Mouse (Mus musculus) forebrain, postnatal 0 days (tissue): ENCODE data around the gene 4933427D14Rik. TPM values are rescaled to one million over a fixed set of nuclear protein-coding genes. Genes with fewer than 3 reads are reported as not detected.

Experiments used
- ATAC-seq: fragments of 200-750 bp; cut with Nextera tagmentation; 2 replicates; pipeline ENCODE4 v1.8.0; 2017; ENCODE audit warnings: mild to moderate bottlenecking, moderate library complexity
- DNase-seq: peaks from one replicate; pipeline ENCODE4 v3.0.0-alpha.2; 2015
- H3K27ac ChIP-seq: fragments of 300-500 bp; sonication (generic); 2 replicates; pipeline ENCODE4 v1.5.1; 2014; ENCODE audit warnings: low read depth, mild to moderate bottlenecking, antibody characterized with exemption, low read length, moderate library complexity, mixed read lengths
- H3K27me3 ChIP-seq: fragments of 300-500 bp; sonication (generic); 2 replicates; pipeline ENCODE4 v1.6.1; 2014; ENCODE audit warnings: mild to moderate bottlenecking, low read length, mixed read lengths; ENCODE audit not compliant: insufficient read depth
- H3K36me3 ChIP-seq: fragments of 300-500 bp; sonication (generic); 2 replicates; pipeline ENCODE4 v1.6.1; 2014; ENCODE audit warnings: mild to moderate bottlenecking, moderate library complexity; ENCODE audit not compliant: insufficient read depth
- H3K4me1 ChIP-seq: fragments of 300-500 bp; sonication (generic); 2 replicates; pipeline ENCODE4 v1.6.1; 2014; ENCODE audit warnings: antibody characterized with exemption; ENCODE audit not compliant: insufficient read depth
- H3K4me2 ChIP-seq: fragments of 300-500 bp; sonication (generic); 2 replicates; pipeline ENCODE4 v1.6.1; 2014; ENCODE audit warnings: low read depth, mild to moderate bottlenecking, moderate library complexity
- H3K4me3 ChIP-seq: fragments of 300-500 bp; sonication (generic); 2 replicates; pipeline ENCODE4 v1.5.1; 2014; ENCODE audit warnings: low read depth, low read length, mixed read lengths
- H3K9ac ChIP-seq: fragments of 300-500 bp; sonication (generic); 2 replicates; pipeline ENCODE4 v1.6.1; 2014; ENCODE audit warnings: mild to moderate bottlenecking
- H3K9me3 ChIP-seq: fragments of 300-500 bp; sonication (generic); 2 replicates; pipeline ENCODE4 v1.6.1; 2016; ENCODE audit warnings: low read length
- CTCF ChIP-seq: sonication (generic); IDR thresholded peaks from 2 replicates; pipeline ENCODE4 v1.5.1; 2016; ENCODE audit warnings: antibody characterized with exemption, control low read depth, low read depth
- WGBS: fragments of 180-500 bp; shearing (Covaris S2); extraction: QIAGEN DNeasy Blood & Tissue Kit; methylation state at CpG from one replicate; pipeline ENCODE4 v1.1.7; 2014; 5-methylcytosine and 5-hydroxymethylcytosine counted together
- polyA plus RNA-seq: library from polyadenylated mRNA; unstranded; fragments of >200 nt; fragmentation: Nextera tagmentation; extraction: Ambion mirVana; gene quantifications from 2 replicates; pipeline ENCODE4 v1.2.1, GENCODE M21; 2015
- total RNA-seq: library from RNA; depleted of rRNA; stranded (reverse); fragments of >200 nt; gene quantifications from 2 replicates; pipeline ENCODE4 v1.2.3, GENCODE M21; 2014

4933427D14Rik gene
- total and polyA plus RNA-seq, 2 experiments from 2014 or later: 11.1 to 23.2 TPM

DNA sequence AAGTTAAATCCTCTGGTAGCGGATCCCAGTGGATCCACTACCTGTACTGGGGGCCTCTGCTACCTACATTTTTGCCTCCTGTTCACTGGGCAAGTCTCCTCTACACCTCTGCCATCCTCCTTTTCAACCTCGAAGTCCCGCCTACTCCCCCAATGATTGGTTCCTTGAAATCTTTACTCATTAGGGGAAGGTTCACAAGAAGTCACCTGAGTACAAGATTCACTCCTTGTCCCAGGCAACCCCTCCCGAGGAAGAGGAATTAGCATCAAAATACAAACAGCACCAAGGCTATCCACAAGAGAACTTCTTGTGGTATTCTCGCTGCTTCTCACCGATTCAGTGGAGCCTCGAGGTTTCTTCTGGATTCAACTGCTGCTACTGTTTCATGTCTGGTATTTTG is 24.8 kb upstream of the 4933427D14Rik start:
- no peaks in the 10 kb centered on the region for H3K4me1 ChIP-seq
- no peak for TF ChIP-seq CTCF
- H3K9ac ChIP-seq: no peak overlapping the region
- no peak for DNase-seq
- no peaks in the 10 kb centered on the region for H3K27me3 ChIP-seq
- 85% methylated on average over 7 of the region's 7 CpGs for WGBS
- no peak overlapping the region for H3K27ac ChIP-seq
- no peaks in the 10 kb centered on the region for H3K36me3 ChIP-seq
- H3K4me2 ChIP-seq: no peak overlapping the region
- no peak for ATAC-seq
- H3K4me3 ChIP-seq: no peak overlapping the region
- H3K9me3 ChIP-seq: no peaks in the 10 kb centered on the region

- Histone ChIP-seq H3K9ac (no peak overlapping the region), H3K36me3 (no peaks in the 10 kb centered on the region), H3K27ac (no peak overlapping the region), H3K4me3 (no peak overlapping the region), H3K9me3 (no peaks in the 10 kb centered on the region), H3K4me2 (no peak overlapping the region), H3K4me1 (no peaks in the 10 kb centered on the region), H3K27me3 (no peaks in the 10 kb centered on the region)
- no peak for ATAC-seq
- 96% methylated on average over 4 of the region's 4 CpGs for WGBS
- no peak for DNase-seq
- TF ChIP-seq CTCF: no peak
Measured at GRCm38 (mm10) chr11:72228513-72228912, 21.3 kb upstream of the 4933427D14Rik start.

DNA sequence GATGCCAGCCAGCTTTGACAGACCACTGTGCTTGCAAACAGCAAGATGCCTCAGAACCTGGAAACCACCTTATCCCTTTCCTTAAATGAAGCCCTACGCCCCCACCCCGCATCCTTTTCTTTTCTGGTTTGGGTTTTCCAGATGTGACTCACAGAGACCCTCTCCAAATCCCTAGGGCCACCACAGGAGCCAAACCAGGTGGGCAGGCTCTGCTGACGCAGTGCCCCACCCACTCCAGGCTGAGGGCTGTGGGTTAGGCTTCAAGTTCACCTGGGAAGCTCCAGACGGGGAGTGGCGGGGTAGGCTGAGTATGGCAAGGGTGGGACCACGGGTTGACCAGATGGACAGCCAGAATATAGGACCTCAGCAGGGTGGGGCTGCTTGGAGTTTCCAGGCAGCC is 19.6 kb upstream of the 4933427D14Rik start:
- Histone ChIP-seq H3K9me3 (no peaks in the 10 kb centered on the region), H3K36me3 (no peaks in the 10 kb centered on the region), H3K9ac (no peak overlapping the region), H3K4me3 (no peak overlapping the region), H3K4me2 (no peak overlapping the region), H3K4me1 (no peaks in the 10 kb centered on the region), H3K27ac (no peak overlapping the region), H3K27me3 (no peaks in the 10 kb centered on the region)
- no peak for TF ChIP-seq CTCF
- WGBS: 88% methylated on average over 6 of the region's 6 CpGs
- no peak for DNase-seq
- no peak for ATAC-seq

DNA sequence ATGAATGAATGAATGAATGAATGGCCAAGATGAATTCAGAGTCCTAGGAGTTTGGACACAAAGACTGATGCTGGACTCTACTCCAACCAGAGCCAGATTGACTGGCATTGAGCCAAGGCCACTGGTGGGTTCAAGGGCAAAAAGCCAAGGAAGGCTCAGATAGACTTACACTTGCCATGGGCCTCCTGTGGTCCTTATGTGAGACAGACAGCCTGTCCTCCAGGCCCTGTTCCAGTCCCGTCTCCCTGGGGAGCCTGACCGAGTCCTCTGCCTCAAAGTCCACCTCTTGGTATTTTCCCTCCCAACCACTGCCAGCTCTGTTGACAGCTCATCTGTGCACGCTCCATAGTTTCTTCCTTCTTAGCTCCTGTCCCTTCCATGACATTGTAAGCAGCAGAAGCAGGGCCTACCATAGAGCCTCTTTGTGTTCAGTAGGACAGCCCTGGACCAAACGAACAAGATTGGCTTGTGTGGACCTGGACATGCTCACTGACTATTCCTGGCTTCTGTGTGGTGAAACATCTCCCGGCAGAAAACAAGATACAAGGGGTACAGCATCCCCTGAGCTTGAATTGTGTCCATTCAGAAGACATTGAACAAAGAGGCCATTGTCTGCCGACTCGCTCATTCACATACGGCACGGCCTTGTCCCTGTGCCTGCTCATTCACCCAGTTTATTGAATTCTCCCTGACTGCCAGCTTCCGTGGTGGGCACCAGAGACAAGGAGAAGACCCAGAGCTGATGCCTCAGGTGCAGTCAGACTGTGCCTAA is 18.9 kb upstream of the 4933427D14Rik start:
- no peak overlapping the region for H3K4me3 ChIP-seq
- peak; percentile 55; the same call in 1 of the 2 replicates for ATAC-seq
- no peak overlapping the region for H3K27ac ChIP-seq
- TF ChIP-seq CTCF: no peak
- no peaks in the 10 kb centered on the region for H3K27me3 ChIP-seq
- H3K9ac ChIP-seq: no peak overlapping the region
- DNase-seq: no peak
- H3K4me1 ChIP-seq: no peaks in the 10 kb centered on the region
- no peak overlapping the region for H3K4me2 ChIP-seq
- H3K36me3 ChIP-seq: no peaks in the 10 kb centered on the region
- H3K9me3 ChIP-seq: no peaks in the 10 kb centered on the region
- 23% methylated on average over 10 of the region's 10 CpGs for WGBS

- Histone ChIP-seq H3K4me3 (no peak overlapping the region), H3K36me3 (no peaks in the 10 kb centered on the region), H3K9ac (no peak overlapping the region), H3K4me2 (no peak overlapping the region), H3K9me3 (no peaks in the 10 kb centered on the region), H3K4me1 (no peaks in the 10 kb centered on the region), H3K27me3 (no peaks in the 10 kb centered on the region), H3K27ac (no peak overlapping the region)
- WGBS: 13% methylated on average over 5 of the region's 5 CpGs
- ATAC-seq (peak; percentile 58), DNase-seq (peak; percentile 82)
- peak; percentile 95 for TF ChIP-seq CTCF
Measured at GRCm38 (mm10) chr11:72224865-72225264, 17.6 kb upstream of the 4933427D14Rik start.

DNA sequence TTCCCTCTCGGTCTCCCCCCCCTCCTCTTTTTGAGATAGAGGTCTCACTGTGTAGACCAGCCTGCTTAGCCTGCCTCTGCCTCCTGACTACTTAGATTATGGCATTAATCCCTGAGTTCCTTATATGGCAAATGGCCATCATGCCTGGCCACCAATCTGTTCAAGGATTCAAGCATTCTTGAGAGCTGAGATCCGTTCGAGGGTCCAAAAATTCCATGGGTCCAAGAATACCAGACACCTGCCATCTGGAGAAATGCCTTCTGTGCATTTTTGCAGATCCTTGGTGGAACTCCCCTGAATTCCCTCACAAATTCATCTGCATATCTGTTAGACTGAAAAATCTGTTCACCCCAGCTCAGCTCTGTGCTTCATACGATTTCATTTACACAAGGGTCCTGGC is 16.2 kb upstream of the 4933427D14Rik start:
- WGBS: 57% methylated on average over 4 of the region's 4 CpGs
- no peak overlapping the region for H3K9ac ChIP-seq
- no peaks in the 10 kb centered on the region for H3K27me3 ChIP-seq
- H3K4me2 ChIP-seq: no peak overlapping the region
- H3K4me1 ChIP-seq: no peaks in the 10 kb centered on the region
- no peak for ATAC-seq
- H3K27ac ChIP-seq: no peak overlapping the region
- DNase-seq: no peak
- no peaks in the 10 kb centered on the region for H3K36me3 ChIP-seq
- H3K4me3 ChIP-seq: no peak overlapping the region
- TF ChIP-seq CTCF: no peak
- no peaks in the 10 kb centered on the region for H3K9me3 ChIP-seq

DNA sequence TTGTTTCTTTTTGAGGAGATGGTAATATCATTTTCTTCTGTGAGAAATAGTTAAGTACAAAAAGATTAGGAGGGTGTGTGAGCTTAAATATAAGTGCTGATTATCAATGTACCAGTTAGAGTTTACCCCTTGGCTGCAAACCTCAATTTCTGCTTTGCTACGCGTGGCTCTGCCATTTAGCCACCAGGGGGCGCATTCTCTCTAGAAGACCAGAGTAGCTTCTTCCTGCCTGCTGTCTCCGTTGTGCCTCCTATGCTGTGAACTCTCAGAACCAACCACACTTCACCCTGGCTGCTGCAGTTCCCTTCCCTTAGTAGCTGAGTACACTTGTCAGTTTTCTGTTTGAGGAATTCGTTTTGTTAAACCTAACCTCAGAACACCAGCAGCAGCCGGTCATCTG is 14.0 kb upstream of the 4933427D14Rik start:
- TF ChIP-seq CTCF: peak; percentile 93
- Histone ChIP-seq H3K9me3 (no peaks in the 10 kb centered on the region), H3K36me3 (no peaks in the 10 kb centered on the region), H3K4me2 (no peak overlapping the region), H3K4me1 (peaks cover 2% of the 10 kb centered on the region; the same call in 1 of the 2 replicates), H3K9ac (no peak overlapping the region), H3K27ac (no peak overlapping the region), H3K4me3 (no peak overlapping the region), H3K27me3 (no peaks in the 10 kb centered on the region)
- DNase-seq (peak; percentile 86), ATAC-seq (peak; percentile 65; the same call in 1 of the 2 replicates)
- 16% methylated on average over 6 of the region's 6 CpGs for WGBS
